Mouse (Mus musculus) large intestine, adult 2 months (tissue): ENCODE results near the gene Fam189b. TPM values are rescaled to one million over a fixed set of nuclear protein-coding genes. Genes with fewer than 3 reads are reported as not detected.
"Not testable (repeated sequence)": the region's sequence is repeated elsewhere in the genome, so short reads cannot be mapped to it uniquely, and the experiment has no call there.

Experiments used
- DNase-seq: peaks from one replicate; pipeline ENCODE4 v3.0.0-alpha.2; 2012; ENCODE audit warnings: low read depth, low spot score
- WGBS: fragments of 180-500 bp; shearing (Covaris S2); methylation state at CpG from one replicate; pipeline ENCODE4 v1.1.7; 2018; 5-methylcytosine and 5-hydroxymethylcytosine counted together
- polyA plus RNA-seq: library from polyadenylated mRNA; depleted of rRNA; stranded (reverse); fragments of >200 nt; gene quantifications from 2 replicates; pipeline ENCODE4 v1.2.3, GENCODE M21; 2012; rRNA removed

Fam189b gene
- polyA plus RNA-seq, result 23.0 and 30.1 TPM in 2 replicates

- DNase-seq, result peak; percentile 56
- 8% methylated on average over 39 of the region's 39 CpGs for WGBS
Measured at GRCm38 (mm10) chr3:89183058-89183958, at the start of gene Fam189b. Gene Fam189b (plus strand): TSS chr3:89183143.

- DNase-seq, result no peak
- 25% methylated on average over 1 of the region's 1 CpGs for WGBS
Measured at GRCm38 (mm10) chr3:89133752-89134151, 49.2 kb upstream of the Fam189b start.

- 37% methylated on average over 3 of the region's 3 CpGs for WGBS
Measured at GRCm38 (mm10) chr3:89135958-89136357, 47.0 kb upstream of the Fam189b start, which contains the start of gene Pklr. Gene Pklr (plus strand): TSS chr3:89136142.

GRCm38 (mm10) chr3:89136365-89136764, 46.6 kb upstream of the Fam189b start:
- WGBS, result 8% methylated on average over 9 of the region's 9 CpGs
- DNase-seq, result peak; percentile 77

More at GRCm38 (mm10) chr3:89135958-89136357, 47.0 kb upstream of the Fam189b start, which contains the start of gene Pklr:
- DNase-seq, result no peak

- WGBS, result 76% methylated on average over 10 of the region's 10 CpGs
- DNase-seq, result no peak
Measured at GRCm38 (mm10) chr3:89144821-89145220, 38.1 kb upstream of the Fam189b start.

GRCm38 (mm10) chr3:89145566-89145965, 37.4 kb upstream of the Fam189b start:
- DNase-seq, result no peak
- WGBS, result 78% methylated on average over 8 of the region's 8 CpGs

GRCm38 (mm10) chr3:89147101-89147978, 35.6 kb upstream of the Fam189b start:
- DNase-seq, result peak; percentile 62
- 23% methylated on average over 26 of the region's 26 CpGs for WGBS

GRCm38 (mm10) chr3:89147979-89148311, 35.0 kb upstream of the Fam189b start:
- 7% methylated on average over 15 of the region's 15 CpGs for WGBS
- DNase-seq, result no peak

- no peak for DNase-seq
- WGBS, result 68% methylated on average over 14 of the region's 14 CpGs
Measured at GRCm38 (mm10) chr3:89148567-89148966, 34.4 kb upstream of the Fam189b start.

- DNase-seq, result no peak
- 48% methylated on average over 17 of the region's 17 CpGs for WGBS
Measured at GRCm38 (mm10) chr3:89152084-89152835, 30.7 kb upstream of the Fam189b start.

- DNase-seq, result no peak
- WGBS, result 82% methylated on average over 8 of the region's 8 CpGs
Measured at GRCm38 (mm10) chr3:89156951-89157350, 26.0 kb upstream of the Fam189b start.

- WGBS, result 26% methylated on average over 7 of the region's 7 CpGs
- DNase-seq, result no peak
Measured at GRCm38 (mm10) chr3:89158651-89159050, 24.3 kb upstream of the Fam189b start.

GRCm38 (mm10) chr3:89159211-89159610, 23.7 kb upstream of the Fam189b start:
- DNase-seq, result no peak
- 2% methylated on average over 13 of the region's 13 CpGs for WGBS

GRCm38 (mm10) chr3:89159616-89160344, 23.2 kb upstream of the Fam189b start, which contains the start of gene Hcn3:
Gene Hcn3 (minus strand): TSS chr3:89160196.
- no peak for DNase-seq

GRCm38 (mm10) chr3:89161207-89161606, 21.7 kb upstream of the Fam189b start:
- DNase-seq, result not testable (repeated sequence)

More at GRCm38 (mm10) chr3:89159616-89160344, 23.2 kb upstream of the Fam189b start, which contains the start of gene Hcn3:
- 1% methylated on average over 66 of the region's 66 CpGs for WGBS

GRCm38 (mm10) chr3:89161786-89162185, 21.2 kb upstream of the Fam189b start:
- WGBS, result 79% methylated on average over 4 of the region's 4 CpGs
- DNase-seq, result no peak

GRCm38 (mm10) chr3:89163123-89163522, 19.8 kb upstream of the Fam189b start:
- DNase-seq, result no peak
- WGBS, result 80% methylated on average over 1 of the region's 1 CpGs

- no peak for DNase-seq
- whole genome bisulfite sequencing, result 64% methylated on average over 5 of the region's 5 CpGs
Measured at GRCm38 (mm10) chr3:89163643-89164245, 19.2 kb upstream of the Fam189b start.
